Mouse (Mus musculus): ENCODE results near the gene Rps11. TPM values are rescaled to one million over a fixed set of nuclear protein-coding genes. Genes with fewer than 3 reads are reported as not detected.

The Rps11 gene
- polyA plus RNA-seq, 1 experiment = 2,217 TPM

DNA sequence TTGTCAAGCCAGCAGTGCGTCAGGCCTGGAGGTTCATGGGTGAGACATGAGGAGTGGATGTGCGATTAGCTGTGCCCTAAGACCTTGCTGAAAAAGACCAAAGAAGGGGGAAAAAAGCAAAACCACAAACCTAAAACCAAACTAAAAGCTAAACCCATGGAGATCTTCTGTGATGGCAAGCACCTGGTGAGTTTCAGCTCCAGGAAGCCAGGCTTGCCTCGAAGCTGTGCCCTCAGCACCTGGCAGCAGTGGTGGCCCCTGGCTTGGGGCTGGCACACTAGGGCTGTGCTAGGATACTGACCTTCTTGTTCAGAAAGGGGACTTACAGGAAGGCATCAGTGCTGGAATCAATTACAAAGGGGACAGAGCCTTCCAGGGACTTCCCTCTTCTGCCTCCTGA is 17.1 kb upstream of the Rps11 start:
- Histone ChIP-seq H3K27me3 (ENCODE audit: control insufficient read depth, insufficient read depth, insufficient read length) (no peaks in the 10 kb centered on the region), H3K4me3 (no peak overlapping the region), H3ac (ENCODE audit: control insufficient read depth, insufficient read length) (no peak overlapping the region), H3K79me2 (ENCODE audit: control insufficient read depth, insufficient read depth) (no peaks in the 10 kb centered on the region), H3K36me3 (ENCODE audit: control insufficient read depth, insufficient read depth) (peaks cover 4% of the 10 kb centered on the region), H3K4me2 (ENCODE audit: low read depth) (no peak overlapping the region)
- TF ChIP-seq MAX (IDR thresholded peaks at IDR 0.05; ENCODE audit: low read depth) (no peak), USF1 (IDR thresholded peaks at IDR 0.05; ENCODE audit: low read depth) (no peak), POLR2A (IDR thresholded peaks at IDR 0.05; ENCODE audit: insufficient read length, low read depth) (no peak), CEBPB (IDR thresholded peaks at IDR 0.05; ENCODE audit: insufficient read depth, poor library complexity, severe bottlenecking) (no peak), TCF12 (IDR thresholded peaks at IDR 0.05; ENCODE audit: insufficient read depth, poor library complexity, severe bottlenecking) (no peak)

DNA sequence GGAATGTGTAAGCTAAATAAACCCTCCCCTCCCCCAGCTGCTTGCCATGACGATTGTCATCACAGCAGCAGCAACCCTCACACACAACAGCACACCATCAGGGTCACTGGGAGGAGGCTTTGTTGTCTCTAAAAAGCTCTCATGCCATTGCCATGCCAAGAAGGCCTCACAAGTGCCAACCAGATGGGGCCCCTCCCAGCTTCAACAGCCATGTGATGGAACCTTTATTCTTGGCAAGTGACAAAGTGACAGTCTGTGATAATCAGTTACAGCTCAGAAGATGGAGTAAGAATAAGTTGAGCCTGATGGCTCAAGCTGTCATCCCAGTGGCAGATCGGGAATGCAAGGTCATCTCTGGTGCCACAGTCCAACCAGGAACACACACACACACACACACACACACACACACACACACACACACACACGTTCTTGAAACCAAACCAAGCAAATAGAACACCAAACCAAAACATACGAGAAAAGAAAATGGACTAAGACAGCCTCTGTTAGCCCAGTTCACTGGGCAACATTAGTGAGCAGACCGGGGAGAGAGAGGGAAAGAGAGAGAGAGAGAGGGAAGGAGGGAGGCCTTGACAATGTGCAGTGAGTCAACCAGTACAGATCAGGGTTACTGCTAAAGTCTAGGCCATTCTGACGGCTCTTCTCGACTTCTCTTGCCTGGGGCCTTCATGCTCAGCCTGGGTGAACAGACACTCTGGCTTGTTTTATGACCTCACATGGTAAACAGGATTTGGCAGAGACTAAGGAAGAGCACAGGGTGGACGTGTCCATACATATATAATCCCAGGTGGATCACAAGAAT is 15.9 kb upstream of the Rps11 start:
- no peak overlapping the region for H3K4me2 ChIP-seq (ENCODE audit: low read depth)
- no peak for TF ChIP-seq TCF12 (IDR thresholded peaks at IDR 0.05; ENCODE audit: insufficient read depth, poor library complexity, severe bottlenecking)
- TF ChIP-seq POLR2AphosphoS2 (IDR thresholded peaks at IDR 0.05; ENCODE audit: insufficient read length, low read depth) = no peak
- TF ChIP-seq MAX (IDR thresholded peaks at IDR 0.05; ENCODE audit: low read depth) = no peak
- TF ChIP-seq MYOD1 (IDR thresholded peaks at IDR 0.05; ENCODE audit: control insufficient read depth in 1 of 3, insufficient read length in 2 of 3, low read depth in 2 of 3) = no peak
- no peak for TF ChIP-seq MYOG (IDR thresholded peaks at IDR 0.05; ENCODE audit: control insufficient read depth in 1 of 3, insufficient read depth in 1 of 3, insufficient read length in 2 of 3, low read depth in 2 of 3)
- TF ChIP-seq USF1 (IDR thresholded peaks at IDR 0.05; ENCODE audit: low read depth) = no peak
- no peak for TF ChIP-seq REST (IDR thresholded peaks at IDR 0.05; ENCODE audit: insufficient read depth, insufficient read length)
- no peak for TF ChIP-seq POLR2A (IDR thresholded peaks at IDR 0.05; ENCODE audit: insufficient read length, low read depth)
- no peak for TF ChIP-seq E2F4 (IDR thresholded peaks at IDR 0.05; ENCODE audit: insufficient read depth)
- TF ChIP-seq CEBPB (IDR thresholded peaks at IDR 0.05; ENCODE audit: insufficient read depth, poor library complexity, severe bottlenecking) = no peak
- TF ChIP-seq SRF (IDR thresholded peaks at IDR 0.05; ENCODE audit: control insufficient read depth, insufficient read length, low read depth) = no peak
- TF ChIP-seq TCF3 (IDR thresholded peaks at IDR 0.05; ENCODE audit: insufficient read length, low read depth) = no peak
- peaks cover 4% of the 10 kb centered on the region for H3K36me3 ChIP-seq (ENCODE audit: control insufficient read depth, insufficient read depth)
- no peak overlapping the region for H3K4me3 ChIP-seq
- no peak overlapping the region for H3ac ChIP-seq (ENCODE audit: control insufficient read depth, insufficient read length)
- H3K27me3 ChIP-seq (ENCODE audit: control insufficient read depth, insufficient read depth, insufficient read length) = no peaks in the 10 kb centered on the region
- H3K79me2 ChIP-seq (ENCODE audit: control insufficient read depth, insufficient read depth) = no peaks in the 10 kb centered on the region

DNA sequence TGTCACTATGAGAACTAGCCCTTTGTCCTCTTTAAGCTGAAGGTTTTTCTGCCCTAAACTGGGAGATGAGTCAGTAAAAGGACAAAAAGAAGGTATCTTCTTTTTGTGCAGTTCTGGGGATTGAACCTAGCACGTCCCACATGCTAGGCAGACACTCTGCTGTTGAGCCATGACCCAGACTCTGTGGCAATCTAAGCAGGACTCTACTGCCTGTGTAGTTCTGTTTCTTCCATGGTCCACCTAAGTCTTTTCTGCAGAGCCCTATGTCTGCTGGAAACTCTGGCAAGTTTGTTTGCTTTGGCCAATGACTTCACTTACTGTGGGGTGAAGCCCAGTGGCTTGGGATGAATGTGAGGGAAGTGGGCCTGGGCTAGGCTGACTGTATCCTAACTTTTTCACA is 14.2 kb upstream of the Rps11 start:
- no peak for TF ChIP-seq MYOD1 (IDR thresholded peaks at IDR 0.05; ENCODE audit: control insufficient read depth in 1 of 3, insufficient read length in 2 of 3, low read depth in 2 of 3)
- H3K4me2 ChIP-seq (ENCODE audit: low read depth) = no peak overlapping the region
- H3K4me3 ChIP-seq = no peak overlapping the region
- H3ac ChIP-seq (ENCODE audit: control insufficient read depth, insufficient read length) = no peak overlapping the region
- H3K27me3 ChIP-seq (ENCODE audit: control insufficient read depth, insufficient read depth, insufficient read length) = no peaks in the 10 kb centered on the region
- no peaks in the 10 kb centered on the region for H3K36me3 ChIP-seq (ENCODE audit: control insufficient read depth, insufficient read depth)
- no peaks in the 10 kb centered on the region for H3K79me2 ChIP-seq (ENCODE audit: control insufficient read depth, insufficient read depth)

DNA sequence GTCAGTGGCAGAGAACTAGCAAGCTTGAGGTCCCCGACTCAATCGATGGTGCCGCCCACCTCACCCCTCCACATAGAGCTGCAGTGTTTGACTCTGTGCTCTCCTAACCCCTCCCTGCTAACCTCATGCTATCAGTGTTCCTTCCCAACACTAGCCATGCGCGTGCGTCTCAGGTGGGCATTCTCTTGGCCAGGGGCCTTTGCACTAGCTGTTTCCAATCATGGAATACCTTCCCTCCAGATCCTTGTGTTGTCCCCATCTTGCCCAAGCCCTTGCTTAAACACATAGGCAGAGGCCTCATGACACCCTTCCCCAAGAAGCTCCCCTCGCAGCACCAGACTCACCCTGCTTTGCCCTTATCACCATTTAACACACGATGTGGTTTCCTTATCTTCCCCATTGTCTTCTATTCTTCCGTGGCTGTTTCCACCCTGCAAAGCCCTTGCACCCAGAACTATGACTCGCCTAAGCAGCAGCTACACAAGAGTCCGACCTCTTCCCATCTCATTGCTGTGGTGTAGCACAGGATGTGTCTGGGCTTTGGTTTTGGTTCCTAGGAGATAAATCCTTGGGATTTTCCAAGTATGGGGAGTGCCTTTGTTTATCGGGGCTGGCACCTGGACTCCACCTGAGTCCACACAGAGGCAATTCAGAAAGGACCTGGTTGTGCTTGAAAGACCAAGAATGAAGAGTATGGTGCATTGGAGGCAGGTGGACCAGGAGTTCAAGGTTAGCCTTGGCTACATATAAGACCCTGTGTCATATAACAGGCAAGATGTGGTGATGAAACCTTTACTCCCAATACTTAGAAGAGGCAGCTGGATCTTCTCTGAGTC is 13.2 kb upstream of the Rps11 start:
- Histone ChIP-seq H3K36me3 (ENCODE audit: control insufficient read depth, insufficient read depth) (no peaks in the 10 kb centered on the region), H3ac (ENCODE audit: control insufficient read depth, insufficient read length) (no peak overlapping the region), H3K27me3 (ENCODE audit: control insufficient read depth, insufficient read depth, insufficient read length) (no peaks in the 10 kb centered on the region), H3K79me2 (ENCODE audit: control insufficient read depth, insufficient read depth) (no peaks in the 10 kb centered on the region), H3K4me3 (no peak overlapping the region), H3K4me2 (ENCODE audit: low read depth) (no peak overlapping the region)
- TF ChIP-seq TCF3 (IDR thresholded peaks at IDR 0.05; ENCODE audit: insufficient read length, low read depth) = no peak
- TF ChIP-seq MYOD1 (IDR thresholded peaks at IDR 0.05; ENCODE audit: control insufficient read depth in 1 of 3, insufficient read length in 2 of 3, low read depth in 2 of 3) = no peak

DNA sequence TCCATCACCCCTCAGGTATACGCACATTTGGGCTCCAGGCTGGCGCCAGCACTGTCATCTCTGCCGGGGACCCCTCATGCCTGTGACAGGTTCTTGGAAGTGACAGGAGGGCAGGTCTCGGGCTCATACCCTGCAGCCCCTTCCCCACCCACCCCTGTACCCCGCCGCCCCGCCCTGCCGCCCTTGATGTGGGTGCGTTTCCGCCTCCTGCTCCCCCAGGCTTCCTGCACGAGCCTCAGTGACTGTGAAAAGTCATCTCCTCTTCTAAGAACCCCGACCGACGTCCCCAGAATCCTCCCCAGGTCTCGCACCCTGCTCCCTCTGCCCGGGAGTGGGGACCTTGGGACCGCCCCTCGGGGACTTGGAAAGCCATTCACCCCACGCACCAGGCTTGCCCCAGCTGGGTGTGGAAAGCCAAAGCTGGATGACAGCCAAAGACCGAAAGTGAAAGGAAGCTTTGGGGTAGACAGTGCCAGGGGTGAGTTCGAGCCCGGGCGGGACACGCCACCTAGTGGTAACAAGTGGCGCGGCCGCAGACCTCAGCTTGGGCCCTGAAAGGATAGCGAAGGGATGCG is 11.8 kb upstream of the Rps11 start, which contains the start of the genes Gm45713 and Flt3l:
Gene Gm45713, minus strand, starts transcription at position 239 of the 575 bp plus-strand sequence.
Gene Flt3l, minus strand, starts transcription at position 440 of the 575 bp plus-strand sequence.
- H3K4me2 ChIP-seq (ENCODE audit: low read depth) = peak within 1 kb of the TSS; percentile 84
- no peaks in the 10 kb centered on the region for H3K27me3 ChIP-seq (ENCODE audit: control insufficient read depth, insufficient read depth, insufficient read length)
- TF ChIP-seq CEBPB (IDR thresholded peaks at IDR 0.05; ENCODE audit: insufficient read depth, poor library complexity, severe bottlenecking) = no peak
- TF ChIP-seq MYOG (IDR thresholded peaks at IDR 0.05; ENCODE audit: control insufficient read depth in 1 of 3, insufficient read depth in 1 of 3, insufficient read length in 2 of 3, low read depth in 2 of 3) = peak in 1 of 3 experiments; percentile 33
- peak; percentile 29 for TF ChIP-seq POLR2AphosphoS2 (IDR thresholded peaks at IDR 0.05; ENCODE audit: insufficient read length, low read depth)
- peak; percentile 57 for TF ChIP-seq POLR2A (IDR thresholded peaks at IDR 0.05; ENCODE audit: insufficient read length, low read depth)
- H3ac ChIP-seq (ENCODE audit: control insufficient read depth, insufficient read length) = no peak within 1 kb of the TSS
- no peaks in the 10 kb centered on the region for H3K36me3 ChIP-seq (ENCODE audit: control insufficient read depth, insufficient read depth)
- H3K4me3 ChIP-seq = peak within 1 kb of the TSS; percentile 28
- H3K79me2 ChIP-seq (ENCODE audit: control insufficient read depth, insufficient read depth) = no peaks in the 10 kb centered on the region

All from myocyte (in vitro differentiated cells).